Mouse (Mus musculus): ENCODE results near the gene Sh3bp5.

- TF ChIP-seq EP300 (IDR thresholded peaks at IDR 0.05; ENCODE audit: low read depth) (no peak), CTCF (IDR thresholded peaks at IDR 0.05; ENCODE audit: low read depth) (no peak)
Observed at GRCm38 (mm10) chr14:31388086-31388872, 47.6 kb downstream of the Sh3bp5 start.

Measured in liver, postnatal 0 days (tissue).